ENCODE assay signal across 23 mouse cellular contexts in genomic region chr3:64878199-64878977, GRCm38 (mm10). TPM values are rescaled to one million over a fixed set of nuclear protein-coding genes. Genes with fewer than 3 reads are reported as not detected.
DNase-seq lines count a peak whose midpoint lies in the region; ATAC-seq lines count a peak whose summit lies in the region.
"Had no signal": no experiment of that assay in that cellular context is flagged by ENCODE, and none has a peak within 500 bp of the region (broad histone marks: within the 10 kb centered on the region; RNA-seq: fewer than 3 reads in every experiment).

No protein-coding gene starts in this region.

- no peaks in the 10 kb centered on the region for H3K9me3 ChIP-seq in hindbrain, embryonic 14.5 days (ENCODE audit: control insufficient read depth, low read length)
- H3K9me3 ChIP-seq in hindbrain, embryonic 12.5 days (replicated peaks): no peaks in the 10 kb centered on the region
- H3K9me3 ChIP-seq in midbrain, embryonic 16.5 days (replicated peaks; ENCODE audit: control insufficient read depth, low read length, poor library complexity, severe bottlenecking): no peaks in the 10 kb centered on the region
- H3K9me3 ChIP-seq in midbrain, embryonic 11.5 days (ENCODE audit: control insufficient read depth, low read length): no peaks in the 10 kb centered on the region
- no peaks in the 10 kb centered on the region for H3K9me3 ChIP-seq in intestine, embryonic 15.5 days
- H3K9me3 ChIP-seq: embryonic facial prominence, embryonic 13.5 days; limb, embryonic 10.5 days; midbrain, embryonic 12.5 days had no signal

- H3K4me1 ChIP-seq in hindbrain, embryonic 14.5 days (replicated peaks; ENCODE audit: control insufficient read depth, insufficient read depth, low read length): no peaks in the 10 kb centered on the region
- no peaks in the 10 kb centered on the region for H3K4me1 ChIP-seq in hindbrain, embryonic 12.5 days
- no peaks in the 10 kb centered on the region for H3K4me1 ChIP-seq in midbrain, embryonic 16.5 days (ENCODE audit: control insufficient read depth, insufficient read depth, low read length)
- H3K4me1 ChIP-seq in midbrain, embryonic 11.5 days (ENCODE audit: control insufficient read depth, insufficient read depth, low read length): no peaks in the 10 kb centered on the region
- no peaks in the 10 kb centered on the region for H3K4me1 ChIP-seq in intestine, embryonic 15.5 days (replicated peaks)
- H3K4me1 ChIP-seq: embryonic facial prominence, embryonic 13.5 days; limb, embryonic 10.5 days; midbrain, embryonic 12.5 days had no signal

- H3K4me2 ChIP-seq in hindbrain, embryonic 14.5 days (replicated peaks): no peak overlapping the region
- no peak overlapping the region for H3K4me2 ChIP-seq in hindbrain, embryonic 12.5 days (replicated peaks)
- no peak overlapping the region for H3K4me2 ChIP-seq in midbrain, embryonic 16.5 days (ENCODE audit: low read length)
- no peak overlapping the region for H3K4me2 ChIP-seq in midbrain, embryonic 11.5 days
- no peak overlapping the region for H3K4me2 ChIP-seq in intestine, embryonic 15.5 days (replicated peaks)
- H3K4me2 ChIP-seq: embryonic facial prominence, embryonic 13.5 days; midbrain, embryonic 12.5 days had no signal

- DNase-seq in hindbrain, embryonic 14.5 days (ENCODE audit: low spot score): peak; percentile 28
- no peak for DNase-seq in midbrain, embryonic 11.5 days (ENCODE audit: low spot score, missing footprints)
- peak; percentile 5 for DNase-seq in mesoderm, embryonic 11.5 days (ENCODE audit: low read depth, low spot score)
- DNase-seq in telencephalon, adult 2 months (ENCODE audit: low read depth, low spot score): peak; percentile 2
- DNase-seq: adrenal gland, adult 2 months; cerebellum, adult 9-11 months; gastrocnemius, postnatal 25 days; heart, adult 2 months; heart, postnatal 36 days; lung, adult 18-20 months; lung, postnatal 36 days; thymus, adult 18-20 months; thymus, postnatal 4 days had no signal

- peak; percentile 80; the same call in 1 of the 2 replicates for ATAC-seq in hindbrain, embryonic 14.5 days (ENCODE audit: low FRiP score)
- ATAC-seq in hindbrain, embryonic 12.5 days (ENCODE audit: low FRiP score): no peak; the same call in 1 of the 2 replicates
- ATAC-seq in midbrain, embryonic 16.5 days: peak; percentile 68
- ATAC-seq in midbrain, embryonic 11.5 days (ENCODE audit: low FRiP score): no peak
- ATAC-seq in intestine, embryonic 15.5 days: no peak
- ATAC-seq: intestine, embryonic 16.5 days had no signal

- no peak overlapping the region for H3K4me3 ChIP-seq in hindbrain, embryonic 14.5 days (replicated peaks; ENCODE audit: low read length)
- H3K4me3 ChIP-seq in hindbrain, embryonic 12.5 days: no peak overlapping the region
- H3K4me3 ChIP-seq in midbrain, embryonic 16.5 days (ENCODE audit: low read depth, low read length): no peak overlapping the region
- no peak overlapping the region for H3K4me3 ChIP-seq in midbrain, embryonic 11.5 days (ENCODE audit: low read depth, low read length)
- H3K4me3 ChIP-seq in intestine, embryonic 15.5 days (replicated peaks): no peak overlapping the region
- H3K4me3 ChIP-seq: embryonic facial prominence, embryonic 13.5 days; heart, adult 2 months; limb, embryonic 10.5 days; midbrain, embryonic 12.5 days had no signal

- H3K36me3 ChIP-seq in hindbrain, embryonic 14.5 days (replicated peaks; ENCODE audit: control insufficient read depth, insufficient read depth): no peaks in the 10 kb centered on the region
- H3K36me3 ChIP-seq in hindbrain, embryonic 12.5 days: no peaks in the 10 kb centered on the region
- H3K36me3 ChIP-seq in midbrain, embryonic 16.5 days (ENCODE audit: control insufficient read depth, insufficient read depth, low read length): no peaks in the 10 kb centered on the region
- H3K36me3 ChIP-seq in midbrain, embryonic 11.5 days (ENCODE audit: control insufficient read depth, insufficient read depth, low read length): no peaks in the 10 kb centered on the region
- no peaks in the 10 kb centered on the region for H3K36me3 ChIP-seq in intestine, embryonic 15.5 days
- H3K36me3 ChIP-seq: embryonic facial prominence, embryonic 13.5 days; limb, embryonic 10.5 days; midbrain, embryonic 12.5 days had no signal

- no peaks in the 10 kb centered on the region for H3K27me3 ChIP-seq in hindbrain, embryonic 14.5 days (ENCODE audit: control insufficient read depth, insufficient read depth, low read length)
- H3K27me3 ChIP-seq in hindbrain, embryonic 12.5 days: no peaks in the 10 kb centered on the region
- H3K27me3 ChIP-seq in midbrain, embryonic 16.5 days (ENCODE audit: control insufficient read depth, insufficient read depth, low read depth, low read length): no peaks in the 10 kb centered on the region
- no peaks in the 10 kb centered on the region for H3K27me3 ChIP-seq in midbrain, embryonic 11.5 days (ENCODE audit: control insufficient read depth, insufficient read depth, low read length)
- H3K27me3 ChIP-seq in intestine, embryonic 15.5 days (replicated peaks): no peaks in the 10 kb centered on the region
- H3K27me3 ChIP-seq: embryonic facial prominence, embryonic 13.5 days; midbrain, embryonic 12.5 days had no signal

- no peak overlapping the region for H3K27ac ChIP-seq in hindbrain, embryonic 14.5 days
- H3K27ac ChIP-seq in hindbrain, embryonic 12.5 days: no peak overlapping the region
- H3K27ac ChIP-seq in midbrain, embryonic 16.5 days (ENCODE audit: low read length): no peak overlapping the region
- H3K27ac ChIP-seq in midbrain, embryonic 11.5 days (ENCODE audit: low read depth, low read length): no peak overlapping the region
- no peak overlapping the region for H3K27ac ChIP-seq in intestine, embryonic 15.5 days
- H3K27ac ChIP-seq: embryonic facial prominence, embryonic 13.5 days; heart, adult 2 months; limb, embryonic 10.5 days; midbrain, embryonic 12.5 days had no signal

- WGBS in hindbrain, embryonic 14.5 days: 52% methylated on average over 3 of the region's 3 CpGs
- whole genome bisulfite sequencing in hindbrain, embryonic 12.5 days: 53% methylated on average over 3 of the region's 3 CpGs
- 44% methylated on average over 3 of the region's 3 CpGs for WGBS in midbrain, embryonic 16.5 days
- WGBS in midbrain, embryonic 11.5 days: 64% methylated on average over 3 of the region's 3 CpGs
- WGBS in intestine, embryonic 15.5 days: 62% methylated on average over 3 of the region's 3 CpGs

- no peak overlapping the region for H3K9ac ChIP-seq in hindbrain, embryonic 14.5 days
- H3K9ac ChIP-seq in hindbrain, embryonic 12.5 days: no peak overlapping the region
- no peak overlapping the region for H3K9ac ChIP-seq in midbrain, embryonic 16.5 days (ENCODE audit: low read depth, low read length)
- no peak overlapping the region for H3K9ac ChIP-seq in midbrain, embryonic 11.5 days (ENCODE audit: low read length)
- H3K9ac ChIP-seq in intestine, embryonic 15.5 days: no peak overlapping the region
- H3K9ac ChIP-seq: embryonic facial prominence, embryonic 13.5 days; midbrain, embryonic 12.5 days had no signal

RNA-seq across cellular contexts. Expression of gene Vmn2r7, which starts 33.8 kb away (rescaled TPM):
- not detected in 2 replicates for polyA plus RNA-seq in hindbrain, embryonic 14.5 days (2014; fragmentation: Nextera tagmentation; extraction: Ambion mirVana)
- polyA plus RNA-seq in hindbrain, embryonic 12.5 days (2016; fragmentation: Nextera tagmentation; extraction: Ambion mirVana): not detected in 2 replicates
- polyA plus RNA-seq in midbrain, embryonic 16.5 days (2015; fragmentation: Nextera tagmentation; extraction: Ambion mirVana): not detected in 2 replicates
- not detected in 2 replicates for polyA plus RNA-seq in midbrain, embryonic 11.5 days (2014; fragmentation: Nextera tagmentation; extraction: Ambion mirVana)
- polyA plus RNA-seq in intestine, embryonic 15.5 days (2015; fragmentation: Nextera tagmentation; extraction: Ambion mirVana): not detected in 2 replicates
- polyA plus RNA-seq: adrenal gland, adult 2 months; embryonic facial prominence, embryonic 13.5 days; heart, adult 2 months; heart, embryonic 14.5 days; intestine, embryonic 16.5 days; kidney, embryonic 14.5 days; limb, embryonic 10.5 days; liver, adult 2 months; midbrain, embryonic 12.5 days had no signal

Comparison
In these comparisons a context has a peak if more than half of its experiments do, and no peak if none do; other contexts are left out.
1. ATAC-seq: peak in hindbrain, embryonic 14.5 days (single experiment) and midbrain, embryonic 16.5 days (single experiment); none in hindbrain, embryonic 12.5 days (single experiment), midbrain, embryonic 11.5 days (single experiment) and intestine, embryonic 15.5 days (single experiment).